Mouse (Mus musculus): ENCODE measurements at regions not wholly inside any gene's neighbourhood (a gene's known extent, or its start where the extent isn't known, plus 50 kb on each side); places are given as distances from the start of the nearest gene placed in this dataset.
A peak's percentile ranks its signal among the peaks of the same experiment; 100 is the strongest.

GRCm38 (mm10) chr1:137141879-137142570, 181.8 kb upstream of the Nr5a2 start:
- DNase-seq (ENCODE audit: low read depth, low spot score), result no peak

- no peak for DNase-seq (ENCODE audit: low read depth, low spot score)
These were observed 181.1 kb upstream of the Nr5a2 start for GRCm38 (mm10) chr1:137141372-137141771.

GRCm38 (mm10) chr1:137136156-137136555, 175.9 kb upstream of the Nr5a2 start:
- DNase-seq (ENCODE audit: low read depth, low spot score), result no peak

GRCm38 (mm10) chr1:137133734-137134133, 173.5 kb upstream of the Nr5a2 start:
- DNase-seq (ENCODE audit: low read depth, low spot score), result no peak

GRCm38 (mm10) chr1:137130264-137130663, 170.0 kb upstream of the Nr5a2 start:
- no peak for DNase-seq (ENCODE audit: low read depth, low spot score)

- DNase-seq (ENCODE audit: low read depth, low spot score), result no peak
These were observed 168.9 kb upstream of the Nr5a2 start for GRCm38 (mm10) chr1:137129116-137129515.

GRCm38 (mm10) chr1:137117866-137118265, 157.6 kb upstream of the Nr5a2 start:
- no peak for DNase-seq (ENCODE audit: low read depth, low spot score)

- no peak for DNase-seq (ENCODE audit: low read depth, low spot score)
These were observed 146.2 kb upstream of the Nr5a2 start for GRCm38 (mm10) chr1:137106444-137106843.

- DNase-seq (ENCODE audit: low read depth, low spot score), result no peak
These were observed 131.5 kb upstream of the Nr5a2 start for GRCm38 (mm10) chr1:137091762-137092161.

- DNase-seq (ENCODE audit: low read depth, low spot score), result no peak
These were observed 127.9 kb upstream of the Nr5a2 start for GRCm38 (mm10) chr1:137088148-137088547.

- no peak for DNase-seq (ENCODE audit: low read depth, low spot score)
These were observed 126.5 kb upstream of the Nr5a2 start for GRCm38 (mm10) chr1:137086766-137087165.

- no peak for DNase-seq (ENCODE audit: low read depth, low spot score)
These were observed 123.3 kb upstream of the Nr5a2 start for GRCm38 (mm10) chr1:137083500-137083899.

GRCm38 (mm10) chr1:137079401-137080003, 119.3 kb upstream of the Nr5a2 start:
- DNase-seq (ENCODE audit: low read depth, low spot score), result peak; percentile 5

- peak; percentile 58 for DNase-seq (ENCODE audit: low read depth, low spot score)
These were observed 114.5 kb upstream of the Nr5a2 start for GRCm38 (mm10) chr1:137074787-137075186.

GRCm38 (mm10) chr1:137073857-137074572, 113.8 kb upstream of the Nr5a2 start:
- DNase-seq (ENCODE audit: low read depth, low spot score), result peak; percentile 20

GRCm38 (mm10) chr1:137060914-137061313, 100.7 kb upstream of the Nr5a2 start:
- peak; percentile 15 for DNase-seq (ENCODE audit: low read depth, low spot score)

GRCm38 (mm10) chr1:137053134-137053533, 92.9 kb upstream of the Nr5a2 start:
- no peak for DNase-seq (ENCODE audit: low read depth, low spot score)

- no peak for DNase-seq (ENCODE audit: low read depth, low spot score)
These were observed 91.3 kb upstream of the Nr5a2 start for GRCm38 (mm10) chr1:137051515-137051914.

GRCm38 (mm10) chr1:137044076-137044475, 83.8 kb upstream of the Nr5a2 start:
- DNase-seq (ENCODE audit: low read depth, low spot score), result no peak

GRCm38 (mm10) chr1:137042414-137043010, 82.3 kb upstream of the Nr5a2 start:
- no peak for DNase-seq (ENCODE audit: low read depth, low spot score)

GRCm38 (mm10) chr1:137040898-137041297, 80.7 kb upstream of the Nr5a2 start:
- no peak for DNase-seq (ENCODE audit: low read depth, low spot score)

- no peak for DNase-seq (ENCODE audit: low read depth, low spot score)
These were observed 74.3 kb upstream of the Nr5a2 start for GRCm38 (mm10) chr1:137034586-137034985.

Measured in CD4-positive helper T cell, adult 2 months (primary cell).